Mouse (Mus musculus): ENCODE measurements around the gene Polr2c.

Polr2c gene

DNA sequence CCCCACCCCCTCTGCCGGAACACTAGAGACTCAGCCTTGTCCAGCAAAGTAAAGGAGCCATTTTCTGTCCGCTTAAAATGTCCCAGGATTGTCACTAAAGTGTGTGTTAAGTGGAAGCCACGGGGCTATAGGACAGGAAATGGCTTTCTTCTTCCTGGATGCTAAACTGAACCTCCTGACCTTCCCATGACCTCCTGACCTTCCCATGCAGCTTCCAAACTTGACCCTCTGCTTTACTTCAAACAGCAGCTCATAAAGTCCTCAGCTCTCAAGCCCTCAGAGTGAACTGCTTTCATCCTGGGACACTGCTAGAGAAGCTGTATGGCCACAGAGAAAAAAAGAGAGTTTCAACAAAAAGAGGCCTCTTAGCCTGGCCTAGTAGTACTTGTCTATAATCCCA lies 19.6 kb downstream of the Polr2c start:
- DNase-seq (ENCODE audit: extremely low spot score, low read depth, low spot score), result no peak

DNA sequence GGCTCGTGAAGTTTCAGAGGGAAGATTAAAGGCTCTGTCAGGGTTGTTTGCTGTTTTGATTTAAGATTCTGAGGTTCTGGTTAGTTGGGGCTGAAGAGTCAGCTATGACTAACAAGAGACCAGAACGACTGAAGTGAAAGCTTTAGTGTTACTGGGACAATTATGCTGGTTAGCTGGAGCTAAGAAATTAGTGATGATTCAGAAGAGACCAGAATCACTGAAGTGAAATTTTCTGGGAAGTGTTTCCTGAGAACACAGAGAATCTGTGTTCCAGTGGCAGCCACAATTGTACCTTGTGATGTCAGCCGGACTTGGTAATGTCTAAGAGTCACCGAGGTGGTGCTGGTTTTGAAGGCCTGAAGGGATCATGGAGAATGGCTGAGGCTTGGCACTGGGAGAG lies 23.5 kb downstream of the Polr2c start:
- no peak for DNase-seq (ENCODE audit: extremely low spot score, low read depth, low spot score)

DNA sequence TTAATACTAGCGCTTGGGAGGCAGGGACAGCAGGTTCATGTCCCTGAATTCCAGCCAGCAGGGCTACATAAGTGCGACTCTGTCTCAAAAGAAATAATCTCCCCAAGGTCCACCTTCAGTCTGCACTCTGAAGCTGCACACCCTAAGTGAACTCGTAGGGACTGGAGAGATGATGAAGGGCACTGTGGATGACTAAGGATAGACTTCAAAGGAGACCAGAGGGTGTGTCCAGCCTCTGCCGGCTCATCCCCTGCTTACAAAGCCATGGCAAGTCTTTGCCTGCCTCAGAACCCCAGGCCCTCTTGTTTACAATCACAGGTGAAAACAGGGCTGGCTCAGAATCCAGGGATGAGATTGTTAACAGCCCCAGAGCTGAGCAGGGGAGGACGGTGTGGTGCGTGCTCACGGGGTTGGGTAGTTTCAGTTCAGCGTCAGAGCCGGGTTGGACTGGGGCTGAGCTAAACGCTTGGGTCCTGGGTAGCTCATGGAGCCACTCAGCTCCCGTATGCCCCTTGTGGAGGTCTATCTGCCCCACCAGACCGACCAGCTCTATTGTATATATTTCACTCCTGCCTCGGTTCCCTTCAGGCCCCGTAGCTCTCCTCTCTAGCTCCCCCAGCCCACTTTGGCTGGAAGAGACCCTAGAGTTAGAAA lies 31.3 kb downstream of the Polr2c start:
- DNase-seq (ENCODE audit: extremely low spot score, low read depth, low spot score), result no peak

DNA sequence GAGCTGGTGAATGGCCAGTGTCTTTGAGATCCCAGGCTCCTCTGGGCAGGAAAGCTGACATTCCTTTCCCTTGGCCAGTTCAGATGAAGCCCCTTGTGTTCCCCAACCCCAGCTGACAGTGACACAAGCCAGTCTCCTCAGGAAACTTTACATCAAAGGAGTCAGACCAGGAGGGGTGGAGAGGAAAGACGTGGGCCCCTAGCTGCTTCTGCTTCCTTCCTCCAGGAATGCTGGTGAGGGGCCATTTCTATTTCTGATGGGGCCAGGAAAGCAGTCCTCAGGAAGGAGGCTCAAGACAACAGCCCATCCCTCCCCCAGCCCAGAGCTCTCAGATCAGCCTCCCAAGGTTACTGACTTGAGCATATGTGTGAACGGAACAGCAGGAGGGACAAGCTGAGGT lies 35.7 kb downstream of the Polr2c start:
- no peak for DNase-seq (ENCODE audit: extremely low spot score, low read depth, low spot score)

DNA sequence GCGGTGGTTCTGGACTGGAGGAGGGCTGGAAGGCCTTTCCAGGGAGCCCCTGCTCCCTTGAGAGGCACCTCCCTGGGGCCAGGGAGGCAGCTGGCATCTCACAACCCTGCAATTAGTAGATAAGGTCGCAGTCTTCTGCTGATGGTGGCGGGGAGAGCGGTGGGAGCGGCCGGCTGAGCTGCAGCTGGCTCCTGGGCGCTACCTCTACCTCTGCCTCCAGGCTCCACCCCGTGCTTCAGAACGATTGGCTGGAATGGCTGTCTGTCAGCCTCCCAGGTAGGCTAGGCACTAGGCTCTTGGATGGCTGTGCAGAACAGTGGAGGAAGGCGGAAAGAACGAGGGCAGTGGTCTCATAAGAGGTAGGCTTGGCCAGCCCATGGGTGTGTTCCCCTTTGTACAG lies 42.0 kb downstream of the Polr2c start:
- no peak for DNase-seq (ENCODE audit: extremely low spot score, low read depth, low spot score)

DNA sequence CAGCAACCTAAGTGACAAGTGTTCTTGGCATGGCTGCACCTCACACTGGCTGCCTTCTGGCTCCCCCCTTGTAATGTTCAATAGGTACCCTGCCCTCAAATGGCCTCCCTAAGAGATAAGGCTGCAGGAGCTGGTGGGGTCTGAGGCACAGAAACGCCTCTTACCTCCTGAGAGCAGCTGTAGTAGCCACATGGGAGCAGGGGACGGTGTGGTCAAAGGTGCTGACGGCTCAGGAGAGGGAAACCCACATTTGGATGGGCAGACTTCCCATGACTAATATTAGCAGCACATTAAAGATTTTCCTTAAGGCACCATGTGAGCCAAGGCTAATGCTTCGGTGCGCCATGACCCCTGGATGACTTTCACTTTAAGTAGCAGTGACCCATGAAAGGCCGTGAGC lies 43.4 kb downstream of the Polr2c start:
- DNase-seq (ENCODE audit: extremely low spot score, low read depth, low spot score), result no peak

DNA sequence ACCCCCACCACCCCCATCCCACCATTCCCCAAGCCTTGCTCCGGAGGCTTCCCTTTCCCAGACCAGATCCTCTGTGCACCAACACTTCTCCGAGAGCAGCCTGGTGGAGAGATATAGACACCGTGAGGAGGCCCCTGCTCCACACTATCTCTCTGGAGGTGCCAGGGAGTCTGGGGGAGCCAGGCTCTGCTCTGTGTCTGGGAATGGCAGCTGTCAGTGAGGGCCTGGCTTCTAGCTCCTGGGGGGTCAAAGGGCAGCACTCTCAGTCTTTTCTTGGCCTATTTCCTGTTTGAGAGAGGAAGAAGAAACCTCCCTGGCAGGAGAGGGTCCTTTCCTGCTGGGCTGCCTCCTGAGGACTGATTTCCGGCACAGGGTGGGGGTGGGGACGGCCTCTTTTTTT lies 43.8 kb downstream of the Polr2c start:
- no peak for DNase-seq (ENCODE audit: extremely low spot score, low read depth, low spot score)

DNA sequence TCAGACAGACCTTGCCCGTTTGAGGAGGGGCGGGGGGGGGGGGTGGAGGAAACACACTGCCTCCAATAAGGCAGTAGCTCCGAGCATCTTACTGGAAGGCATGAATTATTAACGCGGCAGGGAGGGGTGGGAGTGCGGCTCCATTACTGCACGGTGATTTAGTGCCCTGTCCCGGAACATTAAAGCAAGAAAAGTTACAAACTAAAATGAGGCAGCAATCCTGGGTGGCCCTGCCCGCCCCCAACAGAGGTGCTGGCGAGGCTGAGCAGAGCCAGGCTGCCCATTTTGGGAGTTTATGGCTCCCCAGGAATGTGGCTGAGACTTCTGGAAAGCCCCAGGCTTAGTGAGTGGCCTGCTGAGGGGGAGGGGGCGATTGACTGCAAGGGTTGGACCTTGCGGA lies 46.5 kb downstream of the Polr2c start:
- peak; percentile 53 for DNase-seq (ENCODE audit: extremely low spot score, low read depth, low spot score)

DNA sequence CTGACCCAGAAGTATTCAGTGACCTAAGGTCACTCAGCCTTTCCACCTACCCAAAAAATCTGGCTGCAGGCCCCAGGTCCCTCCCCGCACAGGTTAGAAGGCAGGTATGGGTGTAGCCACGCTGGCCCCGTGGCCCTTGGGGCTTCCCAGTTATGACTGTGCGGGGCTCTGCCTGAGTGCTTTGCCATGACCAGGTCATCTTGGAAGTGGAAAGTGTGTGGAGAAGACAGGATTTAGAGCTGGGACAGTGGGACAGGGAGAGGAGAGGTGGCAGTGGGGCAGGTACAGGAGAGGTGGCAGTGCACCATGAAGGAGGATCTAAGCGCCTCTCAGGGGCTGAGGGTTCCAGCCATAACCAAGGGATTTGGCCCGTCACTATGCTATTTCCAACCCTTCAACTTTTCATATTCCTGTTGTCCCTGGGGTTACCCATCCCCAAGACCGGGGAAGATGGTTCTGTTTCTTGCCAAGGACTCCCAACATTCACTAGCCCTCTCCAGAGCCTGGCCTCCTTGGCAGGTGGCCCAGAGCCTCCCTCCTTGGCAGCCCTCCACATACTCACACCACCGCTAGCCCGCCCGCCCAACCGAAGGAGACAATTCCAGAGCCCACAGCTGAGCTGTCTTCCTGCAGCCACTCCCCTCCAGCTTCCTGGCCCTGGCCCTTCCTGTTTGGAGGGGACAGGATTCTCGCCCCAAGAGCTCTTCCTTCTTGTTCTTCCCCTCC lies 47.4 kb downstream of the Polr2c start:
- no peak for DNase-seq (ENCODE audit: extremely low spot score, low read depth, low spot score)

DNA sequence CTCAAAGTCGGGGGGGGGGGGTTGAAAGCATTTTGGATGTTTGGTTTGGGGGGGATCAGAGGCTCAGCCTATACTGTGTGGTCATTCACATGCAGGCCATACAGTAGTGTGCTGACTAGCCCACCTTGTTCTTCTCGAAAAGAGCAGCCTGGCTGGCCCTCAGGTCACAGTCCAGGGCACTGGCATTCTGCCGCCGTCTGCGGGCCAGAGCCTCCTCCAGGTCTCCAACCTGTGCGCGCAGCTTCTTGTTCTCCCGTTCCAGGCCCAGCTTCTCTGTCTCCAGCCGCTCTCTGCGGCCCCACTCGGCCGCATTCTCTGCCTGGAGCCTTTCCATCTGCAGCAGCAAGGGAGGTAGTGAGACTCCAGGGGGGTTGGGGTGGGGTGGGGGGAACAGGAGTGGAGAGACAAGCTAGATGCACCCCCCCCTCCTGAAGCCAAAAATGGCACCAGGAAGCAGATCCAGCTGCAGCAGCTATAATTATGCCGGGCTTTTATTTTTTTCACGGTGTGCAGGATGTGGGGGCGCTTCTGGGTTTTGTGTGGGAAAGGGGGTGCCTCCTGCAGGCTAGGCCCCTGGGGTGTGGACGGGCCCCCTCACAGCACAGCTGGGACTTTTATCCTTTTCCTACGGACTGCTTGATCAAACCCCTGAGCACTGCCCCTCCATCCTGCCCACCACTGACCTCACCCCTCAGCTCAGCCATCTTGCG lies 50.5 kb downstream of the Polr2c start:
- no peak for DNase-seq (ENCODE audit: extremely low spot score, low read depth, low spot score)

DNA sequence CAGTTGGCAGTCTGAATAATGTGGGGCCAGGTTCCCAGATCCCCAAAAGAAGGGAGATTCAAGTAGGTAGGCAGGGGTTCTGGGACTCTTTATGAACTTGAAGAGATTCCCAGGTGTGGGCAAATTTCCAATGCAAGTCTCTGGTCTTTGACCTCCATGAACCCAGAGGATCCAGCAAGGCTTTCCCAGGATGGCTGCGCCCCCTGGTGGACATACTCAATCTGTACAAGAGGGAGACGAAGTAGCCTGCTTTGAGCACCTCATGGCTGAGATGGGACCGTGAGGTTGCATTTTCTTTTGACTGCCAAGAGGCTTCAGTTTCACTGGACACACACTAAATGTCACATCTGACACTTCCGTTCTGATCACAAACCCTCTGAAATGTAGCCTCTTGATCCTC lies 51.6 kb downstream of the Polr2c start:
- DNase-seq (ENCODE audit: extremely low spot score, low read depth, low spot score), result peak; percentile 77

DNA sequence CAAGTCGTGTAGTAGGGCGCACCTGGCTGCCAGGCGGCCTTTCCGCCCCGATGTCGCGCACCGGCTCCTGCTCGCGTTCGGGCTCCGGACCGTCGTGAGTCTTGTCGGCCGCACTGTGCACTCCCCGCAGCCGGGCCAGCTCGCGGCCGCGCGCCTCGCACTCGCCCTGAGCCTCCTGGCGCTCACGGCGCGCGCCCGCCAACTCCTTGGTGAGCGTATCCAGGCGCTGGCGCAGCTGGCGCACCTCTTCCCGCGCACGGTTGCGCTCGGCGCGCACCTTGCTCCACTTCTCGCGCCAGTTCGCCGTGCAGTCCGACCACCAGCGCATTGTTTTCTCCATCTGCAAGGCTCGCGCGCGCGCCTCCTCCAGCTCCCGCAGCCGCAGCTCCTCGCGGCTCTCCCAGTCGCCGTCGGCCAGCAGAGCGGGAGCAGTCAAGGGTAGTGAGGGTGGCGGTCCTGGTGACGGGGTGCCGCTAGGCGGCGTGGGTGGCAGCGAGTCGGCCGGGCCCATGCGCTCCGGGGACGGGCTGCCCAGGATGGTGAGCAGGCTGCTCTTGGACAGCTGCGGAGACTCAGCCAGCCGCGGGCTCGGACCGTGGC lies 55.9 kb downstream of the Polr2c start:
- no peak for DNase-seq (ENCODE audit: extremely low spot score, low read depth, low spot score)

DNA sequence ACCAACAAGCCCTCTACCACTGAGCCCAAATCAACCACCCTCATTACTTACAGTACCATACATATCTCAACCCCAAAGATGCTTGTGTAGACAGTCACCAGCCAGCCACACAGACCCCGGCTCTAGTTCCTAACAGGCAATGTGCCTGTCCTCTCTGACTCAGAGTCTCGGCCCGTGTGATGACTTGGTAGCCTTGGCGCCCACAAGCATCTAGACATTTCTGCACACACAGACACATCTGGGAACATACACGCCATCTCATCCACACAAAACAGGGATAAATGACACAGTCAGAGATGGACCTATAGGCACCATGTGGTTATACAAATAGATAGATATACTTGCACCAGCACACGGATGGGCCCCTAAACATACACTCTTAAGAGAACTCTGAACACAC lies 57.0 kb downstream of the Polr2c start:
- no peak for DNase-seq (ENCODE audit: extremely low spot score, low read depth, low spot score)

DNA sequence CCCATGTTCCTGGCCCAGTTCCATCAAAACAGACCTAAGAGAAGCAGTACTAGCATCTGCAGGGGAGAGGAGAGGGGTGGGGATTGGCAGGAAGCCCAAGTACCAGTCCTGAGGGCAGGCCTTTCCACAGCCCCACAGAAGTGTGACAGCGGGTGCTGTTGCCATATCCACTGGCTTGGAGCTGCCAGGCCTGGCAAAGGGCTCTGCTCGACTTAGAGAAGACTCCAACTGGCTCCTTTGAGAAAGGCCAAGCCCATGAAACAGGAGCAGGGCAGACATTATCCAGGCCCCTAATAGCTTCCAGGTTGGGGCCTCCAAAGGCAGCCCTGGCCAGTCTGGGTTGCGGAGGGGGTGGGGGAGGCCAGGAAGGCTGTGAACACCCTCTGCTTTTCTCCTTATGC lies 57.5 kb downstream of the Polr2c start:
- no peak for DNase-seq (ENCODE audit: extremely low spot score, low read depth, low spot score)

DNA sequence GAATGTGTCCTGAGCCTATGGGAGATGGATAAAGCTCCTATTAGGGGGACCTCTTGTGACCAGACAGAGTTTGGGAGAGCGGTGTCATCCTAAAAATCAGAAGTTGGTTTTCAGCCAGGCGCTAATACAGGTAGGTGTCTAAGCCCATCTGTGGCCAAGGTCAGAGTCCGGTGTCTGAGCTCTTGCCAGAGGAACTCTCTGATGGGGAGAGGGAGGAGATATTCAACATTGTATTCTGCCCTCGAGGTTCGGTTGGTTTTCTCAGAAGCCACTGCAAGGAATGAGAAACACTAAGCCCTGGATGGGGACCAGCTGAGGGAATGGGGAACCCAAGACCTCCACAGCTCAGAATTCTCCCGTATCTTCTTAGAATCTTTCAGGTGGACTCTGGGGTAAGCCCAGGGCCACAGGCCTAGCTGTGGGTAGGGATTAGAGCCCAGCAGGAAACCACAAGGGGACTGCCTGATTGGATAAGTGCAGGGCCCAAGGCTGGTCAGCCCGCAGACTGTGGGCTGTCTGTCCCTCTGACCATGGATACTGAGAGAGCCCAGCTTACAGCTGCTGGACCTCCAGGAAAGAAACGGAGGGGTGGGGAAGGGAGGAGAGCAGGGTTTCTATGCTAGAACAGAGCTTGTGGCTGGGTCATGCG lies 59.2 kb downstream of the Polr2c start:
- DNase-seq (ENCODE audit: extremely low spot score, low read depth, low spot score), result no peak

DNA sequence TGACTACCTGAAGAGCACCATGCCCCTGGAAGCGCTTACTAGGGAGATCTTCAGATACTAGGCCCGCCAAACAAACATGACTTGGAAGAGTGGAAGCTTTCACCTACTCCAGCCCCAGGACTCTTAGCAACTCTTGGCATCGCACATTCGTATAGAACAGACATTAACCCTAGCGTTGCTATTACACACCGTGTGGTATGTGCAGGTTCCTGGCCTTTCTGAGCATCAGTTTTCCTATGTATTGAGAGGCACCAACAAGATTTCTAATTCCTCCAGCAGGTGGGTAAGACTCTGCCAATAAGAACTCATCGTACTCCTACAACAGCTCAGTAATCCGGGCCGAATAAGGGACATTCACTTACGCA lies 59.7 kb downstream of the Polr2c start:
- DNase-seq (ENCODE audit: extremely low spot score, low read depth, low spot score), result no peak

DNA sequence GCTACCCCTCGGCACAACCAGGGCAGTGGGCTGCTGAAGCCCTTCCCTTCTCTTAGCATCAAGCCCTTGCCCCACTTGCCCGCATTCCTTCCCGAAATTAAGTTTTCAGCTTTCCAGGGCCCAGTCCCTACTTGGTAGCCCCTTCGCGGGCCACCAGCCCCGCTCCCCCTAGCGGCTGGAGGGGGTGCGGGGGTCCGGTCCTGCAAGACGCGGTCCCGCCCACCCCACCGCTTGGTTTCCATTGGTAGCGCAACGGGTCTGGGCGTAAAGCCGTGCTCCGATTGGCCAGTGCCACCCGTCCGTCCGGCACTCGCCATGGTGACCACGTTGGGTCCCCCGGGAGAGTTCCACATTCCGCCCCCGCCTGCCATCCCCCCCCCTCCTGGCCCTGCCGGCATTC lies 60.1 kb downstream of the Polr2c start:
- DNase-seq (ENCODE audit: extremely low spot score, low read depth, low spot score), result peak; percentile 85

DNA sequence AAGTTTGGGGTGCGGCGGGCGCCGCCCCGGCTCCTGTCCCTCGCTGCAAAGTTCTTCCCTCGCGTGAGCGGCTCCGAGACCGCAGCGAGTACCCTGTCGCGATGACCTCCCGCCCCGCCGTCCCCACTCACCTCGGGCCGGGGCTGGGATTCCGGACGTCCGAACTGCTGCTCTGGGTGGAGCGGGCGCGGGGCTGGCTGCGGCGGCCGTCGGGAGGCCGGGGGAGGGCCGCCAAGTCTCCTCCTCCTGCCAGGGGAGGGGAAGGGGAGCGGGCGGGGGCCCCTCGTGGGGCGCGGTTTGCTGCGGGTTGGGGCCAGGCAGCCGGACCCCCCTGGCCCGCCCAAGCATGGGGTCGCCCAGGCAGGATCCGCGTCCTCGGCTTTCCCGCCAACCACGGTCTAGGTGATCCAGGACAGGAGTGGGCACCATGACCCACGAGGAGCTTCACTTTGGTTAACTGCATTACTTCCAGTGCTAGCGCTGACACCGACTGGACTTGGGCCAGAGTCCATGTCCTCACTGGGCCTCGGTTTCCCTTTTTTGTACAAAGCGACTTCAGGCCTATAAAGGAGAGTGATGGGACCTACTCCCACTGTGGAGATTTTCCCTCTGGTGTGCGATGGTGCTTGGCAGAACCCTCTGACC lies 60.7 kb downstream of the Polr2c start, which contains the start of gene Ccdc102a:
Gene Ccdc102a, minus strand, starts transcription at position 248 of the 645 bp plus-strand sequence.
- DNase-seq (ENCODE audit: extremely low spot score, low read depth, low spot score), result no peak

DNA sequence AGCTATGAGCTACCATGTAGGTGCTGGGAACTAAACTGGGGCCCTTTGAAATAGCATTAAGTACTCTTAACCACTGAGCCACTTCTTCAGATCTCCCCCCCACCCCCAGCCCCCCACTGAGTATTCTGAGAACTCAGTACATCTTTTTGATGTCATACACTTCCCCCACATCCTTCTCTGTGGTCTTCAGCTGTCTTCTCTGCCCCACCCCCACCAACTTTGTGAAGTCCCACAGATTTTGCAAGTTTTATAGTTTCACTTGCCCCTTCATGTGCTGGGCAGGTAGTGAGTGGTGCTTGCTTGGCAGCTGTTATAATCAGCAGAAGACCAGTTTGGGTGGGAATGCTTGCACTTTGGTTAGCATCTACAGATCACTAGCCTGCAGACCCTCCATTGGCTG lies 62.0 kb downstream of the Polr2c start:
- DNase-seq (ENCODE audit: extremely low spot score, low read depth, low spot score), result no peak

DNA sequence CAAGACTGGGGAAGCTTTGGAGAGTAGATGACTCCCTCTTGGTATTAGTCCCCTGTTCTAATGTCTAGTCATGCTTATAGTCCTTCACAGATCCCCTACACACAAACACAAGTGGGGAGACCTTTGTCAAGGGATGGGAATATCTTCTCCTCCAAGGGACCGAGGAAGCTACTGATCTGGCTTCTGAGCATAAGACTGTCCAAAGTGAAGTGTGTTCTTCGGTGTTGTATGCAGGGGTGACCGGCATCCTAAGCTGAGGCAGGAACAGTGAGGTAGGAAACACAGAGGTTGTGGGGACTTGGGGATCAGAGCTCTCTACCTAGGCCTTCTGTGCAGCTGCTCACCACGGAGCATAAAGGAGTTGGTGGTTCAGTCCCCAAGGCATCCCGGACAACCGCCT lies 64.9 kb downstream of the Polr2c start:
- no peak for DNase-seq (ENCODE audit: extremely low spot score, low read depth, low spot score)

DNA sequence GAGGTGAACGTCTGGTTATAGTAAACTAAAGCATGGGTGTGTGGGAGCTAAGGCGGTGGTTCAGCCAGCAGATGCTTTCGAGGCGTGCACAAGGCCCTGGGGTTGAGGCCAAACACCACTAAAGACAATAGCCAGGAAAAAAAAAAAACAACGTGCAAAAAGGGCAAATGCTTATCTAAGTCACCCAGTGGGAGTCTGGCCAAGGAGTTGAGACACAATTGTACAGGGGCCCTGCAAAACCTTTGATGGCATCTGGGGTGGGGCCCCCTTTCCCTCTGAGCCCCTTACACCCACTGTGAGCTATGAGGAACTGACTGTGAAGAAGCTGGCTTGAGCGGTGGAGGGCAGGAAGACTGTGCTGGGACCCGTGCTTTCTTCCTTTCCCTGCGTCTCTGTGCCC lies 65.4 kb downstream of the Polr2c start:
- DNase-seq (ENCODE audit: extremely low spot score, low read depth, low spot score), result no peak
